Mouse (Mus musculus): Measurements from ENCODE around the gene Sugct.

- no peak for TF ChIP-seq FLI1 (IDR thresholded peaks at IDR 0.05; ENCODE audit: low read length)
- TF ChIP-seq GATA1 (IDR thresholded peaks at IDR 0.05; ENCODE audit: borderline replicate concordance, low read length) = no peak
These were observed 724.1 kb downstream of the Sugct start for GRCm38 (mm10) chr13:16971277-16971676.
